Mouse (Mus musculus): ENCODE data around the gene Rpn1.
"Not testable (repeated sequence)": the region's sequence is repeated elsewhere in the genome, so short reads cannot be mapped to it uniquely, and the experiment has no call there.

The Rpn1 gene

DNA sequence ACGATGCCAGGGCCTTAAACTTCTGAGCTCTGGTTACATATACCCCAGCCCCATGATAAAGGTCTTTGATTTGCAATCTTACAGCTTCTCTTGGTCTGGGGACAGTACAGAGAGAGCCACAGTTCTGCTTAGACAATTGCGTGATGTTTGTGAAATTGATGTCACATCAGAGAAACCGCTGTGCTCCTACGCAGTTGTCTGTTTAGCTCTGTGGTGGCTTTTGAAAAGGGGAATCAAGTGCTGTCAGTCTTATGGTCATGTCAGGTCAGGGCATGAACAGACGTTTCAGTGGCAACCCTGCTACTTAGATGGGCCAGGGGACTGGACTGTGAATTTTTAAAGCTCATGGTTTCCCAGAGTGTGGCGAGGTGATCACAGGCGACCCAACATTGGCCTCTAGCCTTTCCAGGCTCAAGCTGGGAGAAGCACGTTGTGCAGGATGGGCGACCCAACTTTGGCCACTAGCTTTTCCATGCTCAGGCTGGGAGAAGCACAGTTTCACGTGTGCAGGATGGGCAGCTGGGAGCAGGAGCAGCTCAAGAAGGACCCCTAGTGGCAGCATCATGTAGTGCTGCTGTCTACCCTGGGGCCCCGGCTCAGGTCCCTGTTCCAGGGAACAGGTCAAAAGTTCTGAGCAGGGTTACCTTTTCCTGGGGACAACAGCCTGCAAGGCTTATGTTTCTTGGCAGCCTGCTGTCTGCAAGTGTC is 39.0 kb downstream of the Rpn1 start:
- DNase-seq, result peak; percentile 67

DNA sequence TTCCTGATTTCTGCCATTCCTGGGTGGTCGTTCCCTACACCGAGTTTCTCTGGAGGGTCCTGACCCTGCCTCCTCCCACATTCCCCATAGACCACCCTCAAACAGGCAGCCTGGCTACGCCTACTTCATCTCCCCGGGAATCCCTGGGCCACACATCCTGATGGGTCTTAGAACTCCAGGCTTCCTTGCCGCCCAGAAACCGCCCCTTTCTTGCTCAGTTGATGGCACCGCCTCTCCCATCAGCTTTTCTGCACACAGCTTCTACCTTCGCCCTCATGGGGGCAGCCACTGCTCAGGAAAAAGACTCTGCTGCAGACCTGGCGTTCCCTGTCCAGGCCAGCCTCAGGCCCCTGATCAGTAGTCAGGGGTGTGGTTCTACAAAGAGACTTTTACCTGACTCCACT is 39.6 kb downstream of the Rpn1 start:
- peak; percentile 85 for DNase-seq

DNA sequence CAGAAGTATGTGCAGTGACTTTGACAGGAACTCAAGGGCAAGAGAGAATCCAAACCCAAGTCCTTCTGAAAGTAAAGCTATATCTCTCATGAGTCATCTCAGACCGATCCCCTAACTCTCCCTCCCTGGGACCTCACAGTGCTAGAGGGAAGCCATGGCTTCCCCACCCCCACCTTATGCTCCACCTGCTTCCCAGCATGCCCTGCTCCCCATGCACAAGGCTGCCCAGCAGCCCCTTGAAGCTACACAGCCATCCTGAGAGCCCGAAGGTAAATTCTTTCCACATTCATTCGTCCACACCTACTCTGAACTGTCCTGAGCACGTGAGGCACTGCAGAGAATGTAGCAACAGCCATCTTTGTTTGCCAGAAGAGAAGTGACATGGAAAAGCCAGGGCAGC is 40.3 kb downstream of the Rpn1 start:
- no peak for DNase-seq

DNA sequence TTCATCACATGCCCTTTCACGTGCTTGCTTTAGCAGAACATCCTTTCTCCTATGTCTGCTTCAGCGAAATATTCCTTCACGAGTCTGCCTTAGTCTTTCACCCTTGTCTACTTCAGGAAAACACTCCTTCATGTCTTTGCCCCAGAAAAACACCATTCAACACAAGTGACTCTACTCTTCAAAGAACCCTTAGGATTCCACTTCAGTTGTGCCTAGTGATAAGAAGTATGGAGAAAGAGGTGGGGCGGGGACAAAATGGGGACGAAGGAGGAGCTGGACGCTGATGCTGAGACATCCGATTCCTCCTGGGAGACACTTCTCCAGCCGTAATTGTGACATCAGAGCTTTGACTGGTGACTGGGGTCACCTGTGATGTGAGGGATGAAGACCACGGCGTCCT is 41.5 kb downstream of the Rpn1 start:
- DNase-seq, result not testable (repeated sequence)

DNA sequence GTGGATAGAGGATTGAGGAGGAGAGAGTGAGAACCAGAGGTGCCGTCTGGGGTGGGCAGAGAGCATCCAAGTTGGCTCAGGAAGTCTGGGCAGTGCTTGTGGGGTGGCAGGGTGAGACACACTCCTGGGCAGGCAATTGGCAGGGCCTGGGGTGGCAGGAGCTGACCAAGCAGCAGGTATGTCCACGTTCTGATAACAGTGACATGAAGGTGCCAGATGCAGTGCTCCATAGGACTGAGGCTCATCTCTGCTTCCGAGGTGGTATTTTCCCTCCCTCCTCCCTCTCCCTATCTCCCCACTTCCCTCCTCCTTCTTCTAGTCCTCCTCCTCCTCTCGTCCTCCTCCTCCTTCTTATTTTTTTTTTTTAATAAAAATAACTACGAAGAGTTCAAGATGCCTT is 47.2 kb downstream of the Rpn1 start:
- no peak for DNase-seq

DNA sequence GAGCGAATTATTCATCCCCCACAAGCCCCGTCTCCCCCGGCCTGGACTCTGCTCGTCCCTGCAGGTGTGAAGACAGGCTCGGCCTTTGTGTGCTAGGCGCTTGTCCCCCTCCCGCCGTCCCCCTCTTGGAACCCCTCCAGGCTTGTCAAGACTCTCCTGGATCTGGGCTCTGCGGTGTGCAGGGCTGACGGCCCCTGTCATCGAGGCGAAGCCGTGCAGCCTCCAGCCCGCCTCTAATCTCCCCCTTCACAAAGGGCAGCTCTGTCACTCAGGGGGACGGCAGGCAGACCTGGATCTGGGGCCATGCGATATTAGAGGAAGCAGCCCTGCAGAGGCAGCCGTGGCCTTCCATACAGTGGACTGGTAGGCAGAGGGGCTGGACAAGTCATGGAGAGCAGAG is 47.8 kb downstream of the Rpn1 start:
- DNase-seq, result peak; percentile 58

DNA sequence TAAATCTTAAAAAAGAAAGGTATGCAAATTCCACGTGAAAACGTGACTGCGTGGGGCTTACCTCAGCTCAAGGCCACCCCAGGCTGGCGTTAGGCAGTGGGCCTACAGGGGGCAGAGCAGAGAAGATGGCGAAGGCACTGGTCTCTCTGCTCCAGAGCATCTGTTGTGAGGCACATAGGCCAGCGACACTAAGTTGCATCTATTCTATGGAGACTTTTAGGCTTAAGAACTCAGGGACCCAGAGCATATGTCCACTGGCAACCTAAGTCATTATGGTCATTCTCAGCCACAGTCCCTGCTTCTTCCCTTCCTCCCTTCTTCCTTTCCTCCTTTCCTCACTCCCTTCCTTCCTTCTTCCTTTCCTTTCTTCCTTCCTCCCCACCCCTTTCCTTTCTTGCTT is 48.8 kb downstream of the Rpn1 start:
- no peak for DNase-seq

DNA sequence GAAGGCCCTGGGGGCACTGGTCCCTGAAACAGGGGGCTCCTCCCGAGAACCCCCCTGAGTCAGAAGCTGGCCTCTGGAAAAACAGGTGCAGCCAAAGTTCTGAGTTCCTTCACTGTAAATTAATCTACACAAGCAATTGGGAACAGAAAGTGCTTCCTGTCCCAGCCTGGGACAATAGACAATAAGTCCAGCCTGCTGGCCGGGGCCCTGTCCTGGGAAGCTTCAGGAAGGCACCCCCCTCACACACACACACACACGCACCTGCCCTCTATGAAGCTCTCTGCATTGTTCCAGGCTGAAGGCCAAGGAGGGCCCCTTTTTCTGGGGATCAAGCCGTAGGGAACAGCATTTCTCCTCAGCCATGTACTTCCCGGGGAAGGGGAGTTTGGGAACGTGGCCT is 49.6 kb downstream of the Rpn1 start:
- no peak for DNase-seq

DNA sequence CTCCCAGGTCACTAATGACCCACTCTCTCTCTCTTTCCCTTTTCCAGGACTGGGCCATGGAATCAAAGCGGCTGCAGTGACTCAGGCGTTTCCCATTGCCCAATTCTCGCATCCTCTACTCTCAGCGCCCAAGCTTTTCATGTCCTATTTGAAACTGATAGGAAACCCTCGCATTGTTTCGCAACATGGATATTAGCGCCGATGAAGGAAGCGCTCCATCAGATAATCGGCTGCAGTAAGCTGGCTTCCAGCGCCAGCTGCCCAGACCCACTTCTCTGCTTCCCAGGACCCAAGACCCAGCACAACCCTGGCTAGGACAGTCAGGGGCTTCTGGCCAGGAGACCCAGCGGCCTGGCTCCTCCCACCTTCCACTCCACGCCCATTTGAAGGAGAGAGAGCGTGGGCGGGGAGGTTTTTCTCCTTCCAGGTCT is 51.9 kb downstream of the Rpn1 start:
- DNase-seq, result peak; percentile 54

DNA sequence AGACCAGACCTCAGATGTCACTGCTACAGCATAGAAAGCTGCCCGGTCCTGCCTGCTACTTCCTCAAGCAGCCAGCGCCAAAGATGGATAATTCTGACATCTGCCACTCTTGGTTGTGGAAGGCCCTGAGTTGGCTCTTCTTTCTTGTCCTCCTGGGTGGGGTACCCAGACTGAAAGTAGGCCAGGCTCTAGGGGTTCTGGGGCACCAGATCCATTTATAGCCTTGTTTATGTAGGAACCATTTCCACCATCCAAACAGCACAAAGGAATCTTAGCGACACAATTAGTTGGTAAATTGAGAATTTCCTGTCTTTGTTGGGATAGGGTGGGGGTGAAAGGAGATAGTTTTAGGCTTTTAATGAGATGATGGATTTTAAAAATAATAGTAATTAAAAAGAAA is 54.2 kb downstream of the Rpn1 start:
- no peak for DNase-seq

DNA sequence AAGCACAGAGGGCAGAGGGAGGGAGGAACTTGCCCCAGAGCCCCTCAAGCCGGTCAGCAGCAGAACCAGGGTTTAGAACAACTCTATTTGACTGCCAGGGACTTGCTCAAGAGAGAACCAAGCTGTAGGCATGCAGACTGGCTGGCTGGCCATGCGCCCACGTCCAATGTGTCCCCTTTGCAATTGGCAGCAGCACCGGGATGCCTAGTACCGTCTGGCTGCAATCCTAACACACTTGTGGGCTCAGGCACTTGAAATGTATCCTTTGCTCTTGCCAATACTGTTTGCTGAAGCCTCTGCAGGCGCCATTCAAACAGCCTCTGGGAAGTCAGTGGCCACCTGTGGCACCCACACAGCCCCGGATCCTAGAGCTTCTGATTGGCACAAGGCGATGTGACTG is 56.0 kb downstream of the Rpn1 start:
- no peak for DNase-seq

DNA sequence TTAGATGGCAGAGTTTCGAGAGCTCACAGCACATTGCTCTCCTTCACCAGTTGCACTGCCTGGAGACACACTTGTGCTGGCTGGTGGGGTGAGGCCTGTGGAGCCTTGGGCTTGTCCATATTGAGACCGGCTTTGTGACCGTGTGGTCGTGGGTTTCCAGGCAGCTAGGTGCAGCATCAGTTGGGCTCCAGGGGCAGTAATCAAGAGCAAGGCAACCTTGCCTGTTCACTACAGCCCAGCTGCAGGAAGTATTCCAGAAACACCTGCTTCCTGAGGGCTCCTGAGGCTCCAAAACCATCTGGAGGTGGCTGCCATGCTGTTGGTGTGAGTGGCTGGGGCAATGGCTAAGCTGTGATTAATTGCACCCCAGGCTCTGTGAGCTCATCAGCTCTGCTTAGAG is 61.5 kb downstream of the Rpn1 start:
- no peak for DNase-seq

DNA sequence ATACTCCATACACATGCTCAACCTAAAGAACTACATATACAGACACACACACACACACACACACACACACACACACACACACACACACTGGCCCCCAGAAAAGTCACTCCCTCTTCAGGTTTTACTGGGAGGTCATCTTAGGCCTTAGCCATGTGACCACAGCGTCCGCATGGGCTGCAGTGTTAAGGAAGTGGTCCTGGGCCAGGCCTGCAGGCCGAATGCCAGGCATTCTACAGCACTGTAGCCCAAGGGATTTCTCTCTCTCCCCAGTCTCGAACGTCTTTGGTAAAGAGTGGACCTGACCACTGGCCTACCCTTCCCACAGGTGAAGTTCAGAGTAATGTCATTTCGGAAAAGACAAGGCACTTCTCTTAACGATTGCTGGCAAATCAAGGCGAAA is 62.3 kb downstream of the Rpn1 start:
- DNase-seq, result no peak

DNA sequence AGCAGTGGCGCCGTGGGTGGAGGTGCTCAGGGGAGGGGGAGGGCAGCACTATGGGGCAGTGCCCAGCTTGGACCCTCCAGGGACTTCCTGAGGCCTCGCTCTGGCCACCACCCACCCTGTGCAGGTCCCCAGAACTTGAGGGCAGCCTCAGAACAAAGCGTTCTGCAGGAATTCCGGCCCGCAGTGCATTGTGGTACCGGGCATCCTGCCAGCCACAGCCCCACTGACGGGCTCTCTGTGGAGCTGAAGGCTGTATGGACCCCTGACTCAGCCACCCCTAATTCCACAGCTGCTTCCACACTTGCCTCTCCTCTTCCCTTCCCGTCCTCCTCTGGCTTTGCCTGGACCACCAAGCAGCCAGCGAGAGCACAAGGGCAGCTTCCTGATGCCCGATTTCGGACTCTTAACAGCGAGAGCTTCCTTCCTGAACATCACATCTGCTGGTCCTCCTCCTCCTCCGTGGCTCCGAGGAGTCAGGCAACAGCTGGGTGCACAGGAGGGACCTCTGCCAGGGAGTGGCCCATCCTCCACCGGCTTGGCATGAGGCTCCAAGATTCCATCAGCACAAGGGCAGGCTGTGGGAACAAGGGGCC is 63.2 kb downstream of the Rpn1 start:
- DNase-seq, result no peak

DNA sequence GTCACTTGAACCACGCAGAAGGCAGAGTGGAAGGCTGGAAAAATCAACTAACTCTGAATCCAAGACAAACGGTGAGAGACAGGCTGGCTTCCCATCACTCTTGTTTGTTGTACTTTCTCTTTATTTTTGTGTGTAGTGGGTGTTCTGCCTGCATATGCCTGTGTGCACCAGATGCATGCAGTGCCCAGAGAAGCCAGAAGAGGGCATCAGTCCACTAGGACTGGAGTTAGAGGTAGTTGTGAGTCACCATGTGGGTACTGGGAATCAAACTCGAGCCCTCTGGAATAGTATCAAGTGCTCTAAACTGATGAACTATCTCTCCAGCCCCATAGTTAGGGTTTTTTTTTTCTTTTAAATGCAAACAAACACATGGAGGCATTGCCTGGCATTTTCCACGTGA is 67.1 kb downstream of the Rpn1 start:
- DNase-seq, result no peak

DNA sequence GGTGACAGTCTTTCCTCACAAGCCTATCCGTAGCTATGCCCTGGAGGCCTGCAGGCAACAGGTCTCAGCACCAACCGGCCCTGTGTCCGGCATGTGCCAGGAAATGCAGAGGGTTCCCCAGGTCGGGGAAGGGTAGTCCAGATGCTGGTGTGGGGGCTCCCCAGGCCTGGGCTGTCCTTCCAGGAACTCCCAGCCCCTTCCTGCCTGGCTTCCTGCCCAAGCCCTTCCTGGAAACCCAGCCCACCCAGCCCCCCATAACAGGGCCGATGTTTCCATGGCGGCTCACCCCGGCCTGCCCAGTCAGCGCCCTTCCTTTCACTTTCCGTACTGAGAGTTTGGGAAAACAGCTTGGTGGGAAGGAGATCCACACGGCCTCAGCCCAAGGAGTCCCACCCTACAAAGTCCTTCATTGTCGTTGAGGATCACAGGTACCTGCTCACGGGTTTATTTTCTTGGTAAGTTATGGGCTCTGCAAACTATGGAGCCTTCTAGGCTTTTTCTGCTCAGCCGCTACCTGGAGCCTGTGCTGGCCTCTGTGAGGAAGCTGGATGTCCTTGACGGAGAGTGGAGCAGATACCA is 67.9 kb downstream of the Rpn1 start:
- no peak for DNase-seq

DNA sequence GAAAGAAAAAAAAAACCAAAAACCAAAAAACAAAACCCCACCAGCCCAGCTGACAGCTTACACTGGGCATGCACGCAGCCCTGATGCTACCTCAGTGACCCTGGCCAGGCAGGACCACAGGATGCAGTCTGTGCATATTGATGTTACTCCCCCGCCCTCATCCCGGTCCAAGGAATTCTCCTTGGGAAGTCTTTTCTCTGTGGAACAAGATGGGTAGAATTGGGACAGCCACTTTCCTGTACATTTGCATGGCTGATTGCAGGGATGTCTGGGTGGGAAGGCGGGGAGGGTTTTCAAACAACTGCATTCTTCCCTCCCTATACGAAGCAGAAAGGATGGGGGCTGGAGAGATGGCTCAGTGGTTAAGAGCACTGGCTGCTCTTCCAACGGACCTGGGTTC is 68.7 kb downstream of the Rpn1 start:
- no peak for DNase-seq

All from embryo, embryonic 11 days (tissue).